In the genomic region with DNA sequence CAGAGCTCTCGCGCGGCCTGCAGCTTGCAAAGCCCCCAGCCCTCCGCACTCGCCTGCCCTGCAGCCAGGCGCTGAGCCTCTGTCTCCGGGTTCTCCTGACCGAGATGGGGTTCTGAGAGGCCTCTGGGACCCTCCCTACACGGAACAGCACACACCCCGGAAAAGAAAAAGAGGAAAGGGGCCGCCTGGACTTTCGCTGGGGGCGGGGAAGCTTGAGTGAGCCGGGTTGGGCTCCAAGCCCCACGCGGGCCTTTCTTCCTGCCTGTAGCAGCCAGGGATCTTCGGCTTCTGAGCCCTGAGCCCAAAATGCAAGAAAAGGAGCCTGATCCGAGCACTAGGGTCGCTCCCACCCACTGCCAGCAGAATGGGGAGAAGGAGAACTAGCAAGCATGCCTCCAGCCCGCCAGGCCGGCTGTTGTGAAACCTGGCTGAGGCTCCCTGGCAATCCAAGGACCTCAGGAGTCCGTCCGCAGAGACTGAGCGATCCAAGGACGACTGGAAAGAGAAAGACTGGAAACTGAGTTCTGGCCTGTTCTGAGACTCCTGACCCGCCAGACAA, we compare ENCODE assay signal across 13 mouse cellular contexts. TPM values are rescaled to one million over a fixed set of nuclear protein-coding genes. Genes with fewer than 3 reads are reported as not detected.
DNase-seq lines count a peak whose midpoint lies in the region; ATAC-seq and TF ChIP-seq lines count a peak whose summit lies in the region.
"Had no signal": no experiment of that assay in that cellular context is flagged by ENCODE, and none has a peak within 500 bp of the region (broad histone marks: within the 10 kb centered on the region; RNA-seq: fewer than 3 reads in every experiment).

No protein-coding gene starts in this region.

- H3K27ac ChIP-seq in heart, embryonic 11.5 days (ENCODE audit: low read depth, low read length) = no peak overlapping the region
- H3K27ac ChIP-seq in limb, embryonic 13.5 days = no peak overlapping the region
- H3K27ac ChIP-seq: embryonic facial prominence, embryonic 15.5 days; macrophage had no signal

- intact Hi-C loops in heart, postnatal 25 days (cut with DNase I) = loop anchor here (2.0 to 5.0 kb wide), 3 partner anchors 23 to 153 kb away; no protein-coding TSS in a partner anchor

- WGBS in heart, embryonic 11.5 days (ENCODE audit: insufficient replicate concordance) = under 1% methylated on average over 26 of the region's 26 CpGs
- WGBS in limb, embryonic 13.5 days = 12% methylated on average over 26 of the region's 26 CpGs

- H3K9ac ChIP-seq in heart, embryonic 11.5 days (ENCODE audit: low read depth, low read length) = no peak overlapping the region
- H3K9ac ChIP-seq in limb, embryonic 13.5 days = no peak overlapping the region
- H3K9ac ChIP-seq: embryonic facial prominence, embryonic 15.5 days had no signal

- ATAC-seq in heart, embryonic 11.5 days (replicated peaks; ENCODE audit: insufficient number of reproducible peaks, low FRiP score, low TSS enrichment) = no peak
- ATAC-seq in limb, embryonic 13.5 days (ENCODE audit: low FRiP score, low read depth) = no peak

- 0 out of 2 replicates have a peak, but pooled peaks cover 3% of the 10 kb centered on the region for H3K4me1 ChIP-seq in heart, embryonic 11.5 days (ENCODE audit: control insufficient read depth, insufficient read depth, low read length)
- H3K4me1 ChIP-seq in E14TG2a.4 (replicated peaks; ENCODE audit: low read depth, low read length) = peaks cover 53% of the 10 kb centered on the region
- peaks cover 59% of the 10 kb centered on the region for H3K4me1 ChIP-seq in limb, embryonic 13.5 days

- H3K36me3 ChIP-seq in heart, embryonic 11.5 days (ENCODE audit: control insufficient read depth, insufficient read depth, low read length) = no peaks in the 10 kb centered on the region
- H3K36me3 ChIP-seq in E14TG2a.4 (ENCODE audit: insufficient read depth, low read length) = no peaks in the 10 kb centered on the region
- no peaks in the 10 kb centered on the region for H3K36me3 ChIP-seq in limb, embryonic 13.5 days
- H3K36me3 ChIP-seq: embryonic facial prominence, embryonic 15.5 days had no signal

- no peak overlapping the region for H3K4me3 ChIP-seq in heart, embryonic 11.5 days (ENCODE audit: low read depth, low read length)
- H3K4me3 ChIP-seq in E14TG2a.4 (replicated peaks; ENCODE audit: low read length) = peak overlapping the region; percentile 20; the same call in 1 of the 2 replicates
- H3K4me3 ChIP-seq in limb, embryonic 13.5 days = peak overlapping the region; percentile 12; the same call in 1 of the 2 replicates
- H3K4me3 ChIP-seq: embryonic facial prominence, embryonic 15.5 days had no signal

- no peak for DNase-seq in heart, postnatal 25 days (ENCODE audit: low spot score)
- peak; percentile 72 to 80 for DNase-seq in adrenal gland, postnatal 36 days
- no peak for DNase-seq in cerebellum, adult 11 months
- no peak for DNase-seq in frontal cortex, postnatal 10 days (ENCODE audit: low spot score in 2 of 2)
- DNase-seq in cerebellum, adult 9-11 months = no peak

- H3K4me2 ChIP-seq in heart, embryonic 11.5 days = peak overlapping the region; percentile 37; the same call in 1 of the 2 replicates
- H3K4me2 ChIP-seq in limb, embryonic 13.5 days (replicated peaks) = peak overlapping the region; percentile 32; the same call in 1 of the 2 replicates
- H3K4me2 ChIP-seq: embryonic facial prominence, embryonic 15.5 days had no signal

- no peak for TF ChIP-seq CTCF in E14TG2a.4 (conservative IDR thresholded peaks at IDR 0.05; ENCODE audit: low read length)

- H3K9me3 ChIP-seq in heart, embryonic 11.5 days (replicated peaks; ENCODE audit: control insufficient read depth, low read length) = no peaks in the 10 kb centered on the region
- no peaks in the 10 kb centered on the region for H3K9me3 ChIP-seq in E14TG2a.4 (ENCODE audit: low read length)
- no peaks in the 10 kb centered on the region for H3K9me3 ChIP-seq in limb, embryonic 13.5 days
- H3K9me3 ChIP-seq: embryonic facial prominence, embryonic 15.5 days had no signal

- peaks cover 98% of the 10 kb centered on the region for H3K27me3 ChIP-seq in heart, embryonic 11.5 days (ENCODE audit: control insufficient read depth, insufficient read depth, low read length)
- peaks cover 99% of the 10 kb centered on the region for H3K27me3 ChIP-seq in E14TG2a.4 (ENCODE audit: insufficient read depth, low read length)
- H3K27me3 ChIP-seq in limb, embryonic 13.5 days = peaks cover 98% of the 10 kb centered on the region

RNA-seq across cellular contexts. Expression of gene Hoxc4, which starts 6.7 kb away (rescaled TPM):
- polyA plus RNA-seq in heart, embryonic 11.5 days (2014; fragmentation: Nextera tagmentation; extraction: Ambion mirVana) = 1.2 and 2.0 TPM in 2 replicates
- not detected for total RNA-seq in heart, postnatal 25 days (2021)
- total RNA-seq in adrenal gland, postnatal 36 days (2021) = 1 to 10 TPM; 5.9 to 6.6 TPM
- 4.8 and 4.9 TPM in 2 replicates for polyA plus RNA-seq in limb, embryonic 13.5 days (2015; fragmentation: Nextera tagmentation; extraction: Ambion mirVana)
- total RNA-seq: left cerebral cortex, adult 8-10 months had no signal
- polyA plus RNA-seq: macrophage had no signal

RNA-seq across cellular contexts. Expression of gene Hoxc6, which starts 13.9 kb away (rescaled TPM):
- polyA plus RNA-seq in heart, embryonic 11.5 days (2014; fragmentation: Nextera tagmentation; extraction: Ambion mirVana) = 0.49 and 0.51 TPM in 2 replicates
- not detected for total RNA-seq in heart, postnatal 25 days (2021)
- 10 to 100 TPM; 43.2 to 46.3 TPM for total RNA-seq in adrenal gland, postnatal 36 days (2021)
- polyA plus RNA-seq in limb, embryonic 13.5 days (2015; fragmentation: Nextera tagmentation; extraction: Ambion mirVana) = 2.5 and 2.8 TPM in 2 replicates
- total RNA-seq: left cerebral cortex, adult 8-10 months had no signal
- polyA plus RNA-seq: macrophage had no signal

RNA-seq across cellular contexts. Expression of gene Hoxc8, which starts 21.6 kb away (rescaled TPM):
- 0.11 and 0.20 TPM in 2 replicates for polyA plus RNA-seq in heart, embryonic 11.5 days (2014; fragmentation: Nextera tagmentation; extraction: Ambion mirVana)
- not detected for total RNA-seq in heart, postnatal 25 days (2021)
- total RNA-seq in adrenal gland, postnatal 36 days (2021) = 10 to 100 TPM; 25.4 to 29.5 TPM
- 2.7 and 3.0 TPM in 2 replicates for polyA plus RNA-seq in limb, embryonic 13.5 days (2015; fragmentation: Nextera tagmentation; extraction: Ambion mirVana)
- total RNA-seq: left cerebral cortex, adult 8-10 months had no signal
- polyA plus RNA-seq: brain, embryonic 14.5 days; embryonic facial prominence, embryonic 15.5 days; heart, embryonic 16.5 days; macrophage had no signal

RNA-seq across cellular contexts. Expression of gene Hoxc9, which starts 35.8 kb away (rescaled TPM):
- not detected in 2 replicates for polyA plus RNA-seq in heart, embryonic 11.5 days (2014; fragmentation: Nextera tagmentation; extraction: Ambion mirVana)
- total RNA-seq in heart, postnatal 25 days (2021) = not detected
- total RNA-seq in adrenal gland, postnatal 36 days (2021) = under 1 TPM; 0.72 to 0.96 TPM
- 1.7 and 2.1 TPM in 2 replicates for polyA plus RNA-seq in limb, embryonic 13.5 days (2015; fragmentation: Nextera tagmentation; extraction: Ambion mirVana)
- total RNA-seq: left cerebral cortex, adult 8-10 months had no signal
- polyA plus RNA-seq: brain, embryonic 14.5 days; embryonic facial prominence, embryonic 15.5 days; heart, embryonic 16.5 days; macrophage had no signal

RNA-seq across cellular contexts. Expression of gene Hoxc5, which starts 44.8 kb away (rescaled TPM):
- 1.7 TPM in 2 replicates for polyA plus RNA-seq in heart, embryonic 11.5 days (2014; fragmentation: Nextera tagmentation; extraction: Ambion mirVana)
- not detected for total RNA-seq in heart, postnatal 25 days (2021)
- total RNA-seq in adrenal gland, postnatal 36 days (2021) = 1 to 10 TPM; 5.7 to 6.2 TPM
- 5.2 and 6.7 TPM in 2 replicates for polyA plus RNA-seq in limb, embryonic 13.5 days (2015; fragmentation: Nextera tagmentation; extraction: Ambion mirVana)
- total RNA-seq: left cerebral cortex, adult 8-10 months had no signal
- polyA plus RNA-seq: macrophage had no signal

Comparison
In these comparisons a context has a peak if more than half of its experiments do, and no peak if none do; other contexts are left out.
1. DNase-seq: peak in adrenal gland, postnatal 36 days (2 of 2); none in heart, postnatal 25 days (single experiment), cerebellum, adult 11 months (single experiment), frontal cortex, postnatal 10 days (0 of 2) and cerebellum, adult 9-11 months (single experiment).
2. RNA of gene Hoxc4, which starts 6.7 kb away (total RNA-seq): 5.9 to 6.6 TPM in adrenal gland, postnatal 36 days; not detected in heart, postnatal 25 days; every median in the first group is over 4 times any median in the second.
3. RNA of gene Hoxc6, which starts 13.9 kb away (total RNA-seq): 43.2 to 46.3 TPM in adrenal gland, postnatal 36 days; not detected in heart, postnatal 25 days; every median in the first group is over 10 times any median in the second.
4. RNA of gene Hoxc8, which starts 21.6 kb away (total RNA-seq): 25.4 to 29.5 TPM in adrenal gland, postnatal 36 days; not detected in heart, postnatal 25 days; every median in the first group is over 10 times any median in the second.